Mouse (Mus musculus): ENCODE measurements around the gene Prickle4.

DNA sequence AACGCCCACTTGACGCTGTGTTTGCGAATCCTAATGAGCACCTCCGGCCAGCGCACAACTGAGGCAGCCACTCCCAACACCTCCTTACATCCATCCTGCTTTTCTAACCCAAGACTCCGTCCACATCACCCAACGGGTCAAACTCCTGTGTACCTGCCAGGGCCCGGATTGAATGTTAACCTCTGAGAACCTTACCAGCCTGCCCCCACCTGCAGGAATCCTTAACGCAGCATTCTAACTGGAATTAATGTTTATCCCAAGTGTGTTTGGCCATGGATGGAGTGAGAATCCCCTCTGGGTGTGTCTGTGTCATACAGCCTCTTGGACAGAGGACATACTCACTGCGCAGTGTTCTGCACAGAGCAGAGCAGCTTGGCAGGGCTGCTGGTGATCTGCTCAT, 3.6 kb upstream of the Prickle4 start:
- TF ChIP-seq POLR2A (IDR thresholded peaks at IDR 0.05; ENCODE audit: insufficient read depth, low read depth, low read length): no peak
- TF ChIP-seq CTCF (IDR thresholded peaks at IDR 0.05; ENCODE audit: insufficient read depth, low read depth, low read length): no peak

All from olfactory bulb, adult 2 months (tissue).